Mouse (Mus musculus): Measurements from ENCODE around the gene Mcm3.
A peak's percentile ranks its signal among the peaks of the same experiment; 100 is the strongest.

The Mcm3 gene

GRCm38 (mm10) chr1:20819771-20820605, at the start of gene Mcm3:
Gene Mcm3 (minus strand): TSS chr1:20820312.
- DNase-seq (ENCODE audit: low spot score), result peak; percentile 90

- DNase-seq (ENCODE audit: low spot score), result no peak
Observed at GRCm38 (mm10) chr1:20868036-20868435, 47.9 kb upstream of the Mcm3 start.

- DNase-seq (ENCODE audit: low spot score), result no peak
Observed at GRCm38 (mm10) chr1:20867241-20867902, 47.3 kb upstream of the Mcm3 start.

GRCm38 (mm10) chr1:20863452-20864172, 43.5 kb upstream of the Mcm3 start:
- DNase-seq (ENCODE audit: low spot score), result peak; percentile 69

- DNase-seq (ENCODE audit: low spot score), result no peak
Observed at GRCm38 (mm10) chr1:20861865-20862264, 41.8 kb upstream of the Mcm3 start.

- no peak for DNase-seq (ENCODE audit: low spot score)
Observed at GRCm38 (mm10) chr1:20860775-20861174, 40.7 kb upstream of the Mcm3 start.

GRCm38 (mm10) chr1:20856924-20857902, 37.1 kb upstream of the Mcm3 start:
- DNase-seq (ENCODE audit: low spot score), result no peak

- DNase-seq (ENCODE audit: low spot score), result no peak
Observed at GRCm38 (mm10) chr1:20839911-20840310, 19.8 kb upstream of the Mcm3 start.

GRCm38 (mm10) chr1:20836551-20837125, 16.5 kb upstream of the Mcm3 start:
- no peak for DNase-seq (ENCODE audit: low spot score)

- no peak for DNase-seq (ENCODE audit: low spot score)
Observed at GRCm38 (mm10) chr1:20833141-20833511, 13.0 kb upstream of the Mcm3 start.

GRCm38 (mm10) chr1:20832473-20833140, 12.5 kb upstream of the Mcm3 start:
- DNase-seq (ENCODE audit: low spot score), result no peak

- DNase-seq (ENCODE audit: low spot score), result no peak
Observed at GRCm38 (mm10) chr1:20830546-20830945, 10.4 kb upstream of the Mcm3 start.

- no peak for DNase-seq (ENCODE audit: low spot score)
Observed at GRCm38 (mm10) chr1:20828061-20828460, 7.9 kb upstream of the Mcm3 start.

- DNase-seq (ENCODE audit: low spot score), result no peak
Observed at GRCm38 (mm10) chr1:20825036-20825435, 4.9 kb upstream of the Mcm3 start.

- DNase-seq (ENCODE audit: low spot score), result no peak
Observed at GRCm38 (mm10) chr1:20823906-20824305, 3.8 kb upstream of the Mcm3 start.

GRCm38 (mm10) chr1:20823471-20823870, 3.4 kb upstream of the Mcm3 start:
- no peak for DNase-seq (ENCODE audit: low spot score)

- DNase-seq (ENCODE audit: low spot score), result no peak
Observed at GRCm38 (mm10) chr1:20820959-20821358, 847 bp upstream of the Mcm3 start.

GRCm38 (mm10) chr1:20817596-20817995, 2.5 kb downstream of the Mcm3 start:
- DNase-seq (ENCODE audit: low spot score), result no peak

- DNase-seq (ENCODE audit: low spot score), result no peak
Observed at GRCm38 (mm10) chr1:20817172-20817571, 2.9 kb downstream of the Mcm3 start.

- no peak for DNase-seq (ENCODE audit: low spot score)
Observed at GRCm38 (mm10) chr1:20814521-20814920, 5.6 kb downstream of the Mcm3 start.

GRCm38 (mm10) chr1:20804526-20804925, 15.6 kb downstream of the Mcm3 start:
- DNase-seq (ENCODE audit: low spot score), result no peak
